In genomic region chr6:87496143-87496542, GRCm38 (mm10) we compare ENCODE assay signal across 8 mouse cellular contexts. TPM values are rescaled to one million over a fixed set of nuclear protein-coding genes. Genes with fewer than 3 reads are reported as not detected.
DNase-seq lines count a peak whose midpoint lies in the region; TF ChIP-seq lines count a peak whose summit lies in the region.

No protein-coding gene starts in this region.

- no peaks in the 10 kb centered on the region for H3K4me1 ChIP-seq in liver, adult 2 months (ENCODE audit: control insufficient read depth, insufficient read depth, low read length)
- no peaks in the 10 kb centered on the region; the same call in 1 of the 2 replicates for H3K4me1 ChIP-seq in small intestine, adult 2 months (ENCODE audit: control insufficient read depth, insufficient read depth, insufficient read length, low read length)

- no peak for TF ChIP-seq POLR2A in liver, adult 2 months (IDR thresholded peaks at IDR 0.05; ENCODE audit: extremely low read depth, insufficient read depth, low read length)
- TF ChIP-seq POLR2A in small intestine, adult 2 months (IDR thresholded peaks at IDR 0.05; ENCODE audit: low read depth, low read length): no peak

- intact Hi-C loops in heart, postnatal 10 days (cut with DNase I): no loop called here

- DNase-seq in spleen, adult 18-20 months: peak; percentile 57 to 63
- DNase-seq in spleen, adult 12 weeks (ENCODE audit: low spot score): no peak
- DNase-seq in heart, postnatal 10 days: peak; percentile 56 to 65
- no peak for DNase-seq in liver, adult 2 months (ENCODE audit: extremely low read depth, low read depth, low spot score)
- DNase-seq in cerebellum, postnatal 10 days: no peak
- no peak for DNase-seq in layer of hippocampus, postnatal 10 days (ENCODE audit: low spot score in 2 of 2)
- DNase-seq in embryo, embryonic 9.5 days (ENCODE audit: extremely low spot score): no peak

- no peaks in the 10 kb centered on the region for H3K27me3 ChIP-seq in liver, adult 2 months (ENCODE audit: control insufficient read depth, insufficient read depth, low read length)
- peaks cover 2% of the 10 kb centered on the region; the same call in 1 of the 2 replicates for H3K27me3 ChIP-seq in small intestine, adult 2 months (ENCODE audit: control insufficient read depth, insufficient read depth, low read length)

- WGBS in liver, adult 2 months: 63% methylated on average over 9 of the region's 9 CpGs
- 60% methylated on average over 9 of the region's 9 CpGs for WGBS in small intestine, adult 2 months

- no peaks in the 10 kb centered on the region for H3K79me2 ChIP-seq in liver, adult 2 months (ENCODE audit: control insufficient read depth, insufficient read depth, low read length)

- peak overlapping the region; percentile 70 for H3K9ac ChIP-seq in liver, adult 2 months (ENCODE audit: low read depth, low read length)

- H3K4me3 ChIP-seq in liver, adult 2 months (ENCODE audit: insufficient read depth, low read depth, low read length): peak overlapping the region; percentile 55
- H3K4me3 ChIP-seq in small intestine, adult 2 months (ENCODE audit: low read depth, low read length): peak overlapping the region; percentile 63

- no peak for TF ChIP-seq CTCF in liver, adult 2 months (IDR thresholded peaks at IDR 0.05; ENCODE audit: low read depth, low read length)
- TF ChIP-seq CTCF in small intestine, adult 2 months (IDR thresholded peaks at IDR 0.05; ENCODE audit: extremely low read depth, insufficient read length, insufficient replicate concordance, low read depth, low read length): no peak

- no peak overlapping the region; the same call in 1 of the 2 replicates for H3K27ac ChIP-seq in liver, adult 2 months (replicated peaks; ENCODE audit: insufficient read depth, low read depth, low read length)
- H3K27ac ChIP-seq in small intestine, adult 2 months (ENCODE audit: insufficient read depth, low read depth, low read length): peak overlapping the region; percentile 42

- no peaks in the 10 kb centered on the region for H3K36me3 ChIP-seq in liver, adult 2 months (ENCODE audit: control insufficient read depth, insufficient read depth, low read length)
- no peaks in the 10 kb centered on the region for H3K36me3 ChIP-seq in small intestine, adult 2 months (ENCODE audit: control insufficient read depth, insufficient read depth, low read length)

RNA-seq across cellular contexts. Expression of gene Arhgap25, which starts 36.9 kb away (rescaled TPM):
- total RNA-seq in heart, postnatal 10 days (2021): 1 to 10 TPM; 5.2 to 6.5 TPM
- total RNA-seq in liver, adult 2 months (2014; rRNA removed): 1.5 and 1.6 TPM in 2 replicates
- 0.16 and 0.40 TPM in 2 replicates for polyA plus RNA-seq in liver, adult 2 months (2012; rRNA removed)
- 0.85 and 1.9 TPM in 2 replicates for polyA plus RNA-seq in small intestine, adult 2 months (2012; rRNA removed)
- 1 to 10 TPM; 3.5 to 4.5 TPM for total RNA-seq in layer of hippocampus, postnatal 10 days (2021)

Comparison
In these comparisons a context has a peak if more than half of its experiments do, and no peak if none do; other contexts are left out.
1. DNase-seq: peak in spleen, adult 18-20 months (2 of 2) and heart, postnatal 10 days (2 of 2); none in spleen, adult 12 weeks (single experiment), liver, adult 2 months (single experiment), cerebellum, postnatal 10 days (0 of 2), layer of hippocampus, postnatal 10 days (0 of 2) and embryo, embryonic 9.5 days (single experiment).